ENCODE assay signal across 11 mouse cellular contexts in the genomic region with DNA sequence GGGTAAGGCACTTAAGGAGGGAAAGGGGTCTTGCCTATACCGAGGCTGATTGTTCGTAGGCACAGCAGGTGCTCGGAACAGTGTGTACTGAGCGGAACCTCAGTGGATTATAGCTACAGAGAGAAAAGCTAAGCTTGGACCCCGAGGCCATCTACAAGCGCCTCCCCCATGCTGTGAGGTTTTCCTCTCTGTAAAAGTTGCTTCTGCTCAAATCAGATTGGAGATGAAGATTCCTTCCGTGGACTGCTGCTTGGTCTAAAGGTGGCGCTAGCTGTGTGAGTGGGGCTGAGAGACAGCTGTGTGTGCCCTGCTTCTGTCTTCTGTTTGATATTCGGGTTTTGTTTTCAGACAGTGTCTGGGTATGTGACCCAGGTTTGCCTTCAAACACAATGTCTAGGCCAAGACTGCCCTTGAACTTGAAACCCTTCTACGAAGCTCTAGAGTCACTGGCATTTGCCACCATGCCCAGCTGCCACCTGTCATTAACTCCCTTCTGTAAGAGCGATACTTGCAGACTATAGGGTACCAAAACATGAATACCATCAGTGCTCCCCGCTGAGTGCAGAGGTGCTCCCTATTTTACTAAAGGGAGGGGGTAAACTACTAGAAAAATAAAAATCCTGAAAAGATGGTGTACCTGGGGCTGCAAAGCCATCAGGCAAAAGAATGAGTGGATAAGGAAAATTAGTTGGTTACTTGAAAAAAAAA.
DNase-seq lines count a peak whose midpoint lies in the region; ATAC-seq and TF ChIP-seq lines count a peak whose summit lies in the region.
"Had no signal": no experiment of that assay in that cellular context is flagged by ENCODE, and none has a peak within 500 bp of the region (broad histone marks: within the 10 kb centered on the region; RNA-seq: fewer than 3 reads in every experiment).

No protein-coding gene starts in this region.

- no peak overlapping the region for H3K9ac ChIP-seq in heart, postnatal 0 days (replicated peaks; ENCODE audit: low read depth, low read length)
- H3K9ac ChIP-seq: limb, embryonic 13.5 days had no signal

- no peak overlapping the region for H3K27ac ChIP-seq in heart, postnatal 0 days (ENCODE audit: low read depth)
- H3K27ac ChIP-seq: limb, embryonic 13.5 days had no signal

- WGBS in heart, postnatal 0 days = 70% methylated on average over 12 of the region's 12 CpGs

- no peaks in the 10 kb centered on the region for H3K36me3 ChIP-seq in heart, postnatal 0 days (replicated peaks; ENCODE audit: control insufficient read depth, insufficient read depth, low read length)
- H3K36me3 ChIP-seq: limb, embryonic 13.5 days had no signal

- H3K9me3 ChIP-seq in heart, postnatal 0 days (replicated peaks; ENCODE audit: control insufficient read depth, low read length) = no peaks in the 10 kb centered on the region
- H3K9me3 ChIP-seq: limb, embryonic 13.5 days had no signal

- no peak for DNase-seq in heart, postnatal 0 days (ENCODE audit: low spot score)
- DNase-seq in heart, adult 18-20 months = no peak
- DNase-seq in right cerebral cortex, adult 18-20 months = peak; percentile 20
- DNase-seq in right cerebral cortex, adult 2 months (ENCODE audit: low spot score in 2 of 2) = no peak
- peak; percentile 59 to 67 for DNase-seq in cerebellum, postnatal 25 days
- DNase-seq in urinary bladder, postnatal 36 days (ENCODE audit: low spot score in 2 of 2) = no peak
- DNase-seq: adrenal gland, adult 2 months; kidney, adult 8-10 months; thymus, adult 2 months had no signal

- no peak for ATAC-seq in heart, postnatal 0 days (ENCODE audit: insufficient read depth, low read depth)
- ATAC-seq in erythroid progenitor cell, adult 5-6 weeks (replicated peaks; ENCODE audit: low FRiP score, poor library complexity, severe bottlenecking) = no peak

- TF ChIP-seq CTCF in heart, postnatal 0 days (IDR thresholded peaks at IDR 0.05; ENCODE audit: low read depth) = 0 out of 2 replicates have a peak, but pooled peaks have one; percentile 2

- no peak overlapping the region for H3K4me3 ChIP-seq in heart, postnatal 0 days (ENCODE audit: low read depth, low read length)
- H3K4me3 ChIP-seq: limb, embryonic 13.5 days had no signal

- 0 out of 2 replicates have a peak, but pooled peaks cover 7% of the 10 kb centered on the region for H3K4me1 ChIP-seq in heart, postnatal 0 days (ENCODE audit: control insufficient read depth, insufficient read depth)
- H3K4me1 ChIP-seq: limb, embryonic 13.5 days had no signal

- H3K4me2 ChIP-seq in heart, postnatal 0 days (ENCODE audit: low read depth, low read length) = no peak overlapping the region
- H3K4me2 ChIP-seq: limb, embryonic 13.5 days had no signal

- no peaks in the 10 kb centered on the region for H3K27me3 ChIP-seq in heart, postnatal 0 days (ENCODE audit: control insufficient read depth, insufficient read depth, low read length)
- H3K27me3 ChIP-seq: limb, embryonic 13.5 days had no signal

- TF ChIP-seq EP300 in heart, postnatal 0 days (IDR thresholded peaks at IDR 0.05; ENCODE audit: low read depth) = no peak

Comparison
In these comparisons a context has a peak if more than half of its experiments do, and no peak if none do; other contexts are left out.
1. DNase-seq: peak in right cerebral cortex, adult 18-20 months (single experiment) and cerebellum, postnatal 25 days (2 of 2); none in heart, postnatal 0 days (single experiment), heart, adult 18-20 months (0 of 2), right cerebral cortex, adult 2 months (0 of 2) and urinary bladder, postnatal 36 days (0 of 2).